Mouse (Mus musculus): ENCODE data around the gene Zswim7. TPM values are rescaled to one million over a fixed set of nuclear protein-coding genes. Genes with fewer than 3 reads are reported as not detected.
A peak's percentile ranks its signal among the peaks of the same experiment; 100 is the strongest.

Zswim7 gene
- polyA plus RNA-seq (2014; fragmentation: Nextera tagmentation; extraction: Ambion mirVana): 25.2 and 25.6 TPM in 2 replicates

DNA sequence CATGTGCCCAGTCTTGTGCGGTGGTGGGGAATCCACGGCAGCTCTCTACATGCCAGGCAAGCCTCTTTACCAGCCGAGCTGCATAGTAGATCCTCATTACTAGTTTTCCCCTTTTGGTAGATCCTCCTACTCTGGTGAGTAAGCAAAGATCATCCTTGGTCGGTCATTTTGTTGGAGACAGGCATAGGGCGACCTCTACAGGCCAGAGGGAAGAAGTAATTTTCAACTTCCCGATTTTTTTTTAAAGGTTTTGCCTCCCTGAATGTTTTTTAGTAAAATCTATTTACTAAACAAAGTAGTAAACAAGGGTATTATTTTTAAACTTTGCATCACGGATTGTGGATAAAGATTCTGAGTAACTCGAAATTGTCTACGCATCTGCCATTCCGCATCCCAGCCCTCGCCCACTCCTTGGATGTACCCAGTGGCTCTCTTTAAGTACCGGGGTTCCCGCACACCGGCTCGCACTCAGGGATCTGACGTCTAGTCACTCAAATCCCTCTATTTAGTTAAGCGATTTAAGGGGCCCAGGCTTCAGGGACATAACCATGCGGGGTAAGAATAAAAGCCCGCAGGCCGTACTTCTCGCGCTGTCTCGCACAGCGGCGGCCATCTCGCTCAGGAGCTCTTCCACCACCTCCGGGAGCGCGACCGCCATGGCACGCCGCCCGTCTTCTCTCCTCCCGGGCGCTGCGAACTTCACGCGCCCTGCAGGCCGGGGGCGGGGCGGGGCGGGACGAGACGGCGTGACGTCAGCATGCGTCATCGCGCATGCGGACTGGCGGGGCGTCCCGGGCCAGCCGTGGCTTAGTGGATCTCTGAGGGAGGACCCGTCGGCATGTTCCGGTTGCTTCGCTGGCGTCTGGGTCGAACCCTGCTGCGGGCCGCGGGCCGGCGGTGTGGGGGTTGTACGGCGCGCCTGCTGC is at the start of gene Zswim7, which contains the start of gene Ttc19:
Gene Zswim7 (minus strand): TSS at position 701 of the 926 bp plus-strand sequence.
Gene Ttc19 (plus strand): TSS at position 799 of the 926 bp plus-strand sequence.
- WGBS: under 1% methylated on average over 67 of the region's 68 CpGs

DNA sequence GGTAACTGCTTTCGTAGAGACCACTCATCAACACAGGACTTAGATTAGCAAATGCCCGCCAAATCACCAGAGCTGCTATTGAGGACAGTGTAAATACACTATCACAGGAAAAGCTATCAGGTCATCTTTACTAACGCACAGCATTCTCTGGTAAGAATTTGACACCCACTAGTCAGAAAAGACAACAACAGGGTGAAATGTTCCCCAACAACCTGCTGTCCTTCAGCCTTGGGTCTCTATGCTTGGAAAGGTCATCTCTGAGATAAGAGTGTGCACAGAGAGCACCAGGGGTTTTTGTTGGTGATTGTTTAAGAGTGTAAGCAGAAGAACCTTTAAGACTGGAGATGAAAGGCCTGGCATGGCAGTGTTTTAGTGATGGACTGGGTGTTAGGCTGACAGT is 42.5 kb upstream of the Zswim7 start:
- Histone ChIP-seq H3K4me1 (ENCODE audit: control insufficient read depth, insufficient read depth, low read length) (no peaks in the 10 kb centered on the region), H3K9me3 (ENCODE audit: control insufficient read depth, low read depth, low read length) (no peaks in the 10 kb centered on the region), H3K36me3 (ENCODE audit: control insufficient read depth, insufficient read depth, low read length) (peaks cover 71% of the 10 kb centered on the region), H3K9ac (replicated peaks; ENCODE audit: low read depth, low read length) (no peak overlapping the region), H3K27me3 (ENCODE audit: control insufficient read depth, insufficient read depth, low read length) (no peaks in the 10 kb centered on the region), H3K27ac (ENCODE audit: low read length) (no peak overlapping the region), H3K4me2 (replicated peaks; ENCODE audit: low read depth, low read length) (no peak overlapping the region), H3K4me3 (ENCODE audit: low read depth, low read length) (no peak overlapping the region)
- no peak for ATAC-seq (ENCODE audit: insufficient number of reproducible peaks, insufficient read depth, low FRiP score, low read depth)
- WGBS: 67% methylated on average over 3 of the region's 3 CpGs

More for the DNA sequence above, at the start of gene Zswim7, which contains the start of gene Ttc19:
- H3K4me2 ChIP-seq (replicated peaks; ENCODE audit: low read depth, low read length): peak within 1 kb of the TSS; percentile 59
- H3K4me3 ChIP-seq (ENCODE audit: low read depth, low read length): peak within 1 kb of the TSS; percentile 78
- H3K36me3 ChIP-seq (ENCODE audit: control insufficient read depth, insufficient read depth, low read length): peaks cover 9% of the 10 kb centered on the region
- peak; percentile 95 for ATAC-seq (ENCODE audit: insufficient number of reproducible peaks, insufficient read depth, low FRiP score, low read depth)
- H3K27ac ChIP-seq (ENCODE audit: low read length): peak within 1 kb of the TSS; percentile 90
- H3K9ac ChIP-seq (replicated peaks; ENCODE audit: low read depth, low read length): peak within 1 kb of the TSS; percentile 79
- no peaks in the 10 kb centered on the region for H3K9me3 ChIP-seq (ENCODE audit: control insufficient read depth, low read depth, low read length)
- H3K4me1 ChIP-seq (ENCODE audit: control insufficient read depth, insufficient read depth, low read length): no peaks in the 10 kb centered on the region
- no peaks in the 10 kb centered on the region for H3K27me3 ChIP-seq (ENCODE audit: control insufficient read depth, insufficient read depth, low read length)

- Histone ChIP-seq H3K4me3 (ENCODE audit: low read depth, low read length) (no peak overlapping the region), H3K4me2 (replicated peaks; ENCODE audit: low read depth, low read length) (no peak overlapping the region), H3K4me1 (ENCODE audit: control insufficient read depth, insufficient read depth, low read length) (no peaks in the 10 kb centered on the region), H3K36me3 (ENCODE audit: control insufficient read depth, insufficient read depth, low read length) (peaks cover 75% of the 10 kb centered on the region), H3K27ac (ENCODE audit: low read length) (no peak overlapping the region), H3K9me3 (ENCODE audit: control insufficient read depth, low read depth, low read length) (no peaks in the 10 kb centered on the region), H3K9ac (replicated peaks; ENCODE audit: low read depth, low read length) (no peak overlapping the region), H3K27me3 (ENCODE audit: control insufficient read depth, insufficient read depth, low read length) (no peaks in the 10 kb centered on the region)
- ATAC-seq (ENCODE audit: insufficient number of reproducible peaks, insufficient read depth, low FRiP score, low read depth): no peak
- WGBS: 78% methylated on average over 3 of the region's 3 CpGs
Measured at GRCm38 (mm10) chr11:62320097-62320496, 38.9 kb upstream of the Zswim7 start.

GRCm38 (mm10) chr11:62317746-62318145 is 36.6 kb upstream of the Zswim7 start:
- WGBS: 84% methylated on average over 11 of the region's 11 CpGs
- no peak overlapping the region for H3K27ac ChIP-seq (ENCODE audit: low read length)
- H3K27me3 ChIP-seq (ENCODE audit: control insufficient read depth, insufficient read depth, low read length): no peaks in the 10 kb centered on the region
- no peaks in the 10 kb centered on the region for H3K9me3 ChIP-seq (ENCODE audit: control insufficient read depth, low read depth, low read length)
- ATAC-seq (ENCODE audit: insufficient number of reproducible peaks, insufficient read depth, low FRiP score, low read depth): no peak
- H3K4me3 ChIP-seq (ENCODE audit: low read depth, low read length): no peak overlapping the region
- H3K9ac ChIP-seq (replicated peaks; ENCODE audit: low read depth, low read length): no peak overlapping the region
- H3K4me1 ChIP-seq (ENCODE audit: control insufficient read depth, insufficient read depth, low read length): no peaks in the 10 kb centered on the region
- no peak overlapping the region for H3K4me2 ChIP-seq (replicated peaks; ENCODE audit: low read depth, low read length)
- H3K36me3 ChIP-seq (ENCODE audit: control insufficient read depth, insufficient read depth, low read length): peaks cover 82% of the 10 kb centered on the region

DNA sequence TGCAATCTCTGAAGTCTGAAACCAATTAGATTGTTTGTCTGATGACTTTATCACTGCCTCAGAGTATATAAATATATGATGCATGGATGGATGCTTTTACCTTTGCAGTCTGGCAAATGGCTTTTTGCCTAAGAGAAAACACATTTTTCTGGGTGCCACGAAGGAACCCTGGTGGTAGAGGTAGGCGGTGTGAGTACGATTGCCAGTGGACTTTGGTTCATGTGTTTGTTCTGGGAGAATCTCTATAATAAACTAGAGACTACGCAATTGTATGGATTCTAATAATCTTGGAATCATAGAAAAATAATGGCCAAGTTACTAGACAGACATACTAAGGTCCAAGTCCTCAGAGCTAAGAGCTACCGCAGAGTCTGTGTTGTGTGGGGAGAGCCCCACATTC is 33.8 kb upstream of the Zswim7 start:
- no peaks in the 10 kb centered on the region for H3K4me1 ChIP-seq (ENCODE audit: control insufficient read depth, insufficient read depth, low read length)
- H3K9ac ChIP-seq (replicated peaks; ENCODE audit: low read depth, low read length): no peak overlapping the region
- WGBS: 96% methylated on average over 5 of the region's 5 CpGs
- no peak for ATAC-seq (ENCODE audit: insufficient number of reproducible peaks, insufficient read depth, low FRiP score, low read depth)
- no peak overlapping the region for H3K4me3 ChIP-seq (ENCODE audit: low read depth, low read length)
- H3K9me3 ChIP-seq (ENCODE audit: control insufficient read depth, low read depth, low read length): no peaks in the 10 kb centered on the region
- H3K27ac ChIP-seq (ENCODE audit: low read length): no peak overlapping the region
- H3K4me2 ChIP-seq (replicated peaks; ENCODE audit: low read depth, low read length): no peak overlapping the region
- peaks cover 70% of the 10 kb centered on the region for H3K36me3 ChIP-seq (ENCODE audit: control insufficient read depth, insufficient read depth, low read length)
- H3K27me3 ChIP-seq (ENCODE audit: control insufficient read depth, insufficient read depth, low read length): no peaks in the 10 kb centered on the region

GRCm38 (mm10) chr11:62309296-62309695 is 28.1 kb upstream of the Zswim7 start:
- WGBS: 90% methylated on average over 2 of the region's 2 CpGs
- H3K27ac ChIP-seq (ENCODE audit: low read length): no peak overlapping the region
- no peak overlapping the region for H3K9ac ChIP-seq (replicated peaks; ENCODE audit: low read depth, low read length)
- ATAC-seq (ENCODE audit: insufficient number of reproducible peaks, insufficient read depth, low FRiP score, low read depth): no peak
- H3K4me2 ChIP-seq (replicated peaks; ENCODE audit: low read depth, low read length): no peak overlapping the region
- no peaks in the 10 kb centered on the region for H3K27me3 ChIP-seq (ENCODE audit: control insufficient read depth, insufficient read depth, low read length)
- H3K4me1 ChIP-seq (ENCODE audit: control insufficient read depth, insufficient read depth, low read length): no peaks in the 10 kb centered on the region
- no peak overlapping the region for H3K4me3 ChIP-seq (ENCODE audit: low read depth, low read length)
- no peaks in the 10 kb centered on the region for H3K9me3 ChIP-seq (ENCODE audit: control insufficient read depth, low read depth, low read length)
- peaks cover 32% of the 10 kb centered on the region for H3K36me3 ChIP-seq (ENCODE audit: control insufficient read depth, insufficient read depth, low read length)

- peaks cover 15% of the 10 kb centered on the region for H3K36me3 ChIP-seq (ENCODE audit: control insufficient read depth, insufficient read depth, low read length)
- H3K4me2 ChIP-seq (replicated peaks; ENCODE audit: low read depth, low read length): no peak overlapping the region
- no peak overlapping the region for H3K27ac ChIP-seq (ENCODE audit: low read length)
- no peak for ATAC-seq (ENCODE audit: insufficient number of reproducible peaks, insufficient read depth, low FRiP score, low read depth)
- H3K9me3 ChIP-seq (ENCODE audit: control insufficient read depth, low read depth, low read length): no peaks in the 10 kb centered on the region
- H3K4me1 ChIP-seq (ENCODE audit: control insufficient read depth, insufficient read depth, low read length): no peaks in the 10 kb centered on the region
- no peak overlapping the region for H3K4me3 ChIP-seq (ENCODE audit: low read depth, low read length)
- H3K9ac ChIP-seq (replicated peaks; ENCODE audit: low read depth, low read length): no peak overlapping the region
- no peaks in the 10 kb centered on the region for H3K27me3 ChIP-seq (ENCODE audit: control insufficient read depth, insufficient read depth, low read length)
- WGBS: 100% methylated on average over 2 of the region's 2 CpGs
Measured at GRCm38 (mm10) chr11:62305866-62306265, 24.7 kb upstream of the Zswim7 start.

DNA sequence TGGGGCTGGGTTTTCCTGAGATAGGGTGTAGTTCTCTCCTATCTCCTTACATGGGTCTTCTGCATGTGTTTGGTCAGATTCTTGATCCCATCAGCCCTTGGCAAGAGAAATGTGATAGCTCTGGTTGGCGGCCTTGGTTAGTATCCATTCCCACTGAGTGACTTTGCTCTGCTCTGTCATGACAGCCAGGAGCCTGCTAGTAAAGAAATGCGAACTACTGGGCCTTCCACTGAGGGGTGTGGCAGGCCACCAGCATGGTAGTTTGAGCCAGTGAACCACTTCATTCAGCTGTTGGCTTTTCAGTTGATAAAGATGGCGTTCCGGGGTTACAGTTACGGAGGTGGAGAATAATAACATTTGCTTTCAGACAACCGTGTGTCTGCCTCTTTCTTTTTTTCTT is 17.7 kb upstream of the Zswim7 start:
- 89% methylated on average over 6 of the region's 6 CpGs for WGBS
- no peaks in the 10 kb centered on the region for H3K27me3 ChIP-seq (ENCODE audit: control insufficient read depth, insufficient read depth, low read length)
- no peak overlapping the region for H3K9ac ChIP-seq (replicated peaks; ENCODE audit: low read depth, low read length)
- no peaks in the 10 kb centered on the region for H3K4me1 ChIP-seq (ENCODE audit: control insufficient read depth, insufficient read depth, low read length)
- H3K27ac ChIP-seq (ENCODE audit: low read length): no peak overlapping the region
- no peaks in the 10 kb centered on the region for H3K9me3 ChIP-seq (ENCODE audit: control insufficient read depth, low read depth, low read length)
- no peak overlapping the region for H3K4me3 ChIP-seq (ENCODE audit: low read depth, low read length)
- H3K36me3 ChIP-seq (ENCODE audit: control insufficient read depth, insufficient read depth, low read length): peaks cover 16% of the 10 kb centered on the region
- no peak overlapping the region for H3K4me2 ChIP-seq (replicated peaks; ENCODE audit: low read depth, low read length)
- no peak for ATAC-seq (ENCODE audit: insufficient number of reproducible peaks, insufficient read depth, low FRiP score, low read depth)
